Mouse (Mus musculus) megakaryocyte, embryonic 14.5 days (primary cell): ENCODE results near the gene Cit. TPM values are rescaled to one million over a fixed set of nuclear protein-coding genes. Genes with fewer than 3 reads are reported as not detected.

Source experiments
- H3K27me3 ChIP-seq: replicated peaks from 2 replicates; pipeline ENCODE3; 2012; ENCODE audit warnings: inconsistent platforms
- H3K36me3 ChIP-seq: replicated peaks from 2 replicates; pipeline ENCODE3; 2012; ENCODE audit warnings: low read length, inconsistent platforms, mixed read lengths
- H3K4me1 ChIP-seq: 2 replicates; pipeline ENCODE4 v1.6.1; 2012; ENCODE audit warnings: inconsistent platforms
- H3K4me3 ChIP-seq: replicated peaks from 2 replicates; pipeline ENCODE3; 2012; ENCODE audit warnings: moderate library complexity, mild to moderate bottlenecking, inconsistent platforms
- H3K9me3 ChIP-seq: 2 replicates; pipeline ENCODE4 v1.6.1; 2012; ENCODE audit warnings: inconsistent platforms
- FLI1 ChIP-seq: IDR thresholded peaks from 2 replicates; pipeline ENCODE4 v1.6.1; 2012; ENCODE audit warnings: low read length, inconsistent platforms, mixed read lengths
- GATA1 ChIP-seq: IDR thresholded peaks from 3 replicates; pipeline ENCODE4 v1.6.1; 2012; ENCODE audit warnings: mixed read lengths, low read length, inconsistent platforms, borderline replicate concordance
- polyA plus RNA-seq: library from polyadenylated mRNA; stranded (reverse); fragments of >175 nt; gene quantifications from 2 replicates; pipeline ENCODE4 v1.2.3, GENCODE M21; 2012; ENCODE audit warnings: low replicate concordance; ENCODE audit not compliant: insufficient read depth

Gene Cit
- polyA plus RNA-seq, 1 experiment: 6.7 TPM

- H3K27me3 ChIP-seq: no peaks in the 10 kb centered on the region
- peaks cover 94% of the 10 kb centered on the region for H3K36me3 ChIP-seq
- H3K4me3 ChIP-seq: no peak overlapping the region
- TF ChIP-seq GATA1 (no peak), FLI1 (no peak)
- H3K4me1 ChIP-seq: no peaks in the 10 kb centered on the region
- no peaks in the 10 kb centered on the region for H3K9me3 ChIP-seq
Observed at GRCm38 (mm10) chr5:115868540-115868939, 23.5 kb downstream of the Cit start.

- H3K27me3 ChIP-seq: no peaks in the 10 kb centered on the region
- H3K4me3 ChIP-seq: no peak overlapping the region
- peaks cover 94% of the 10 kb centered on the region for H3K36me3 ChIP-seq
- TF ChIP-seq FLI1 (no peak), GATA1 (no peak)
- H3K4me1 ChIP-seq: no peaks in the 10 kb centered on the region
- H3K9me3 ChIP-seq: no peaks in the 10 kb centered on the region
Observed at GRCm38 (mm10) chr5:115869198-115869597, 24.1 kb downstream of the Cit start.

- no peak for TF ChIP-seq FLI1
- TF ChIP-seq GATA1: no peak
- Histone ChIP-seq H3K4me1 (no peaks in the 10 kb centered on the region), H3K27me3 (no peaks in the 10 kb centered on the region), H3K36me3 (peaks cover 93% of the 10 kb centered on the region), H3K4me3 (no peak overlapping the region), H3K9me3 (no peaks in the 10 kb centered on the region)
Observed at GRCm38 (mm10) chr5:115871153-115871552, 26.1 kb downstream of the Cit start.

GRCm38 (mm10) chr5:115872106-115872505 is 27.0 kb downstream of the Cit start:
- peaks cover 93% of the 10 kb centered on the region for H3K36me3 ChIP-seq
- TF ChIP-seq FLI1 (no peak), GATA1 (no peak)
- H3K4me3 ChIP-seq: no peak overlapping the region
- no peaks in the 10 kb centered on the region for H3K27me3 ChIP-seq
- H3K4me1 ChIP-seq: no peaks in the 10 kb centered on the region
- no peaks in the 10 kb centered on the region for H3K9me3 ChIP-seq

- H3K4me1 ChIP-seq: no peaks in the 10 kb centered on the region
- H3K36me3 ChIP-seq: peaks cover 88% of the 10 kb centered on the region
- H3K9me3 ChIP-seq: no peaks in the 10 kb centered on the region
- H3K27me3 ChIP-seq: no peaks in the 10 kb centered on the region
- H3K4me3 ChIP-seq: no peak overlapping the region
- TF ChIP-seq FLI1 (no peak), GATA1 (no peak)
Observed at GRCm38 (mm10) chr5:115872956-115873355, 27.9 kb downstream of the Cit start.

GRCm38 (mm10) chr5:115877425-115877824 is 32.3 kb downstream of the Cit start:
- TF ChIP-seq GATA1 (no peak), FLI1 (no peak)
- Histone ChIP-seq H3K4me1 (peaks cover 8% of the 10 kb centered on the region), H3K4me3 (no peak overlapping the region), H3K9me3 (no peaks in the 10 kb centered on the region), H3K36me3 (peaks cover 81% of the 10 kb centered on the region), H3K27me3 (no peaks in the 10 kb centered on the region)

GRCm38 (mm10) chr5:115882165-115882564 is 37.1 kb downstream of the Cit start:
- Histone ChIP-seq H3K9me3 (no peaks in the 10 kb centered on the region), H3K4me1 (peaks cover 10% of the 10 kb centered on the region), H3K4me3 (no peak overlapping the region), H3K27me3 (no peaks in the 10 kb centered on the region), H3K36me3 (peaks cover 83% of the 10 kb centered on the region)
- TF ChIP-seq FLI1 (no peak), GATA1 (no peak)

GRCm38 (mm10) chr5:115884429-115884828 is 39.4 kb downstream of the Cit start:
- H3K4me1 ChIP-seq: peaks cover 10% of the 10 kb centered on the region
- TF ChIP-seq GATA1: no peak
- TF ChIP-seq FLI1: no peak
- H3K9me3 ChIP-seq: peaks cover 3% of the 10 kb centered on the region; the same call in 1 of the 2 replicates
- H3K4me3 ChIP-seq: no peak overlapping the region
- H3K27me3 ChIP-seq: no peaks in the 10 kb centered on the region
- peaks cover 90% of the 10 kb centered on the region for H3K36me3 ChIP-seq

GRCm38 (mm10) chr5:115893772-115894171 is 48.7 kb downstream of the Cit start:
- Histone ChIP-seq H3K36me3 (peaks cover 89% of the 10 kb centered on the region), H3K27me3 (no peaks in the 10 kb centered on the region), H3K4me1 (peaks cover 15% of the 10 kb centered on the region), H3K4me3 (no peak overlapping the region), H3K9me3 (no peaks in the 10 kb centered on the region)
- TF ChIP-seq GATA1 (no peak), FLI1 (no peak)

- no peak overlapping the region for H3K4me3 ChIP-seq
- H3K27me3 ChIP-seq: no peaks in the 10 kb centered on the region
- no peak for TF ChIP-seq GATA1
- no peak for TF ChIP-seq FLI1
- H3K36me3 ChIP-seq: peaks cover 86% of the 10 kb centered on the region
- H3K4me1 ChIP-seq: peaks cover 31% of the 10 kb centered on the region
- no peaks in the 10 kb centered on the region for H3K9me3 ChIP-seq
Observed at GRCm38 (mm10) chr5:115897036-115897435, 52.0 kb downstream of the Cit start.
